Mouse (Mus musculus) right cerebral cortex, postnatal 25 days (tissue): ENCODE data around the gene Gm4133.
"Not testable (repeated sequence)": the region's sequence is repeated elsewhere in the genome, so short reads cannot be mapped to it uniquely, and the experiment has no call there.

ENCODE experiments used
- DNase-seq: peaks from one replicate; pipeline ENCODE4 v3.0.0; 2022

Gm4133 gene

GRCm38 (mm10) chr7:20333965-20334364 lies at the start of gene Gm4133:
Gene Gm4133 (minus strand): TSS chr7:20334065.
- not testable (repeated sequence) for DNase-seq

GRCm38 (mm10) chr7:20375310-20375709 lies 41.4 kb upstream of the Gm4133 start, which contains the start of gene Gm5728:
Gene Gm5728 (minus strand): TSS chr7:20375410.
- not testable (repeated sequence) for DNase-seq
